Mouse (Mus musculus) right cerebral cortex, adult 2 months (tissue): ENCODE measurements around the gene P2rx4.
"Not testable (repeated sequence)": the region's sequence is repeated elsewhere in the genome, so short reads cannot be mapped to it uniquely, and the experiment has no call there.

ENCODE experiments used
- DNase-seq, 2 experiments: peaks; one replicate each; pipeline ENCODE4 v3.0.0; 2021 to 2022; ENCODE audit warnings: low spot score in 2 of 2

P2rx4 gene

GRCm38 (mm10) chr5:122707276-122708181 is at the start of gene P2rx4:
P2rx4 (plus strand) TSS chr5:122707544.
- peak; percentile 77 to 86 for DNase-seq

GRCm38 (mm10) chr5:122662501-122662900 is 44.8 kb upstream of the P2rx4 start:
- DNase-seq: no peak

- DNase-seq: no peak
Observed at GRCm38 (mm10) chr5:122665036-122665435, 42.3 kb upstream of the P2rx4 start.

- no peak for DNase-seq
Observed at GRCm38 (mm10) chr5:122668981-122669897, 38.1 kb upstream of the P2rx4 start.

GRCm38 (mm10) chr5:122671641-122672040 is 35.7 kb upstream of the P2rx4 start:
- DNase-seq: not testable (repeated sequence)

- no peak for DNase-seq
Observed at GRCm38 (mm10) chr5:122672298-122672697, 35.0 kb upstream of the P2rx4 start.

- no peak for DNase-seq
Observed at GRCm38 (mm10) chr5:122676002-122676401, 31.3 kb upstream of the P2rx4 start.

- DNase-seq: no peak
Observed at GRCm38 (mm10) chr5:122677983-122678382, 29.4 kb upstream of the P2rx4 start.

- no peak for DNase-seq
Observed at GRCm38 (mm10) chr5:122679881-122680280, 27.5 kb upstream of the P2rx4 start.

GRCm38 (mm10) chr5:122681276-122681675 is 26.1 kb upstream of the P2rx4 start:
- DNase-seq: no peak

- DNase-seq: no peak
Observed at GRCm38 (mm10) chr5:122683926-122684325, 23.4 kb upstream of the P2rx4 start.

GRCm38 (mm10) chr5:122687391-122687790 is 20.0 kb upstream of the P2rx4 start:
- no peak for DNase-seq

GRCm38 (mm10) chr5:122689153-122689552 is 18.2 kb upstream of the P2rx4 start:
- no peak for DNase-seq

- no peak for DNase-seq
Observed at GRCm38 (mm10) chr5:122690486-122690885, 16.9 kb upstream of the P2rx4 start.

- DNase-seq: no peak
Observed at GRCm38 (mm10) chr5:122693431-122694207, 13.7 kb upstream of the P2rx4 start.

GRCm38 (mm10) chr5:122695516-122695915 is 11.8 kb upstream of the P2rx4 start:
- DNase-seq: no peak

GRCm38 (mm10) chr5:122698041-122698700 is 9.2 kb upstream of the P2rx4 start:
- no peak for DNase-seq

GRCm38 (mm10) chr5:122698701-122699060 is 8.7 kb upstream of the P2rx4 start:
- no peak for DNase-seq

GRCm38 (mm10) chr5:122700109-122700836 is 7.1 kb upstream of the P2rx4 start:
- no peak for DNase-seq

GRCm38 (mm10) chr5:122700837-122701212 is 6.5 kb upstream of the P2rx4 start:
- no peak for DNase-seq

- DNase-seq: no peak
Observed at GRCm38 (mm10) chr5:122702156-122702555, 5.2 kb upstream of the P2rx4 start.
